Mouse (Mus musculus): ENCODE data around the gene Stom. TPM values are rescaled to one million over a fixed set of nuclear protein-coding genes. Genes with fewer than 3 reads are reported as not detected.
A peak's percentile ranks its signal among the peaks of the same experiment; 100 is the strongest.

Gene Stom
- total and polyA plus RNA-seq, 2 experiments = 34.2 to 42.4 TPM

DNA sequence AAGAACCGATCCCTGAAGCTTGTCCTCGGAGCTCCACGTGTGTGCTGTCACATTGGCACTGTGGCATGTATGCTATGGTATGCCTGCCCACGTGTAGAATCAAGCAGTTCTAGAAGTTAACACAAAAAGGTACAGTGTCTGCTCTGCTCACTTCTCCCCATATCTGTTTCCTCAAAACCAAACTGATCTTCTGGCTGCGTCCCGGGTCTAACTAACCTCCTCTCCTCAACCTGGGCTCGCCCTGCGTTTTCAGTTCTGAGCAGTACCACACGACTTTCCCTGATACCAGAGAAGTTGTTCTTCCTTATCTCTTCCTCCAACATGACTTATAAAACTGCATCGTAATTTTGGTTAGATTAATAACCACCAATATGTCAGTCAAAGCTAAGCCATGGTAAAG is 9.2 kb downstream of the Stom start:
- no peak for DNase-seq (ENCODE audit: extremely low read depth, low read depth, low spot score)
- Histone ChIP-seq H3K4me1 (ENCODE audit: control insufficient read depth, insufficient read depth, low read length) (peaks cover 7% of the 10 kb centered on the region), H3K9ac (ENCODE audit: low read depth, low read length) (no peak overlapping the region), H3K36me3 (ENCODE audit: control insufficient read depth, insufficient read depth, low read length) (peaks cover 12% of the 10 kb centered on the region; the same call in 1 of the 2 replicates), H3K79me2 (ENCODE audit: control insufficient read depth, insufficient read depth, low read length) (peaks cover 4% of the 10 kb centered on the region; the same call in 1 of the 2 replicates), H3K4me3 (ENCODE audit: insufficient read depth, low read depth, low read length) (no peak overlapping the region), H3K27me3 (ENCODE audit: control insufficient read depth, insufficient read depth, low read length) (no peaks in the 10 kb centered on the region), H3K27ac (replicated peaks; ENCODE audit: insufficient read depth, low read depth, low read length) (no peak overlapping the region)
- WGBS = 63% methylated on average over 10 of the region's 10 CpGs
- TF ChIP-seq CTCF (IDR thresholded peaks at IDR 0.05; ENCODE audit: low read depth, low read length) = no peak
- no peak for TF ChIP-seq POLR2A (IDR thresholded peaks at IDR 0.05; ENCODE audit: extremely low read depth, insufficient read depth, low read length)

- Histone ChIP-seq H3K27ac (replicated peaks; ENCODE audit: insufficient read depth, low read depth, low read length) (0 out of 2 replicates have a peak overlapping the region, but pooled peaks have one; percentile 10), H3K4me3 (ENCODE audit: insufficient read depth, low read depth, low read length) (no peak overlapping the region), H3K36me3 (ENCODE audit: control insufficient read depth, insufficient read depth, low read length) (peaks cover 12% of the 10 kb centered on the region; the same call in 1 of the 2 replicates), H3K79me2 (ENCODE audit: control insufficient read depth, insufficient read depth, low read length) (peaks cover under 1% of the 10 kb centered on the region; the same call in 1 of the 2 replicates), H3K27me3 (ENCODE audit: control insufficient read depth, insufficient read depth, low read length) (no peaks in the 10 kb centered on the region), H3K4me1 (ENCODE audit: control insufficient read depth, insufficient read depth, low read length) (peaks cover 7% of the 10 kb centered on the region), H3K9ac (ENCODE audit: low read depth, low read length) (no peak overlapping the region)
- 64% methylated on average over 1 of the region's 1 CpGs for WGBS
- TF ChIP-seq POLR2A (IDR thresholded peaks at IDR 0.05; ENCODE audit: extremely low read depth, insufficient read depth, low read length) (no peak), CTCF (IDR thresholded peaks at IDR 0.05; ENCODE audit: low read depth, low read length) (no peak)
- peak; percentile 18 for DNase-seq (ENCODE audit: extremely low read depth, low read depth, low spot score)
Observed at GRCm38 (mm10) chr2:35326931-35327330, 9.8 kb downstream of the Stom start.

DNA sequence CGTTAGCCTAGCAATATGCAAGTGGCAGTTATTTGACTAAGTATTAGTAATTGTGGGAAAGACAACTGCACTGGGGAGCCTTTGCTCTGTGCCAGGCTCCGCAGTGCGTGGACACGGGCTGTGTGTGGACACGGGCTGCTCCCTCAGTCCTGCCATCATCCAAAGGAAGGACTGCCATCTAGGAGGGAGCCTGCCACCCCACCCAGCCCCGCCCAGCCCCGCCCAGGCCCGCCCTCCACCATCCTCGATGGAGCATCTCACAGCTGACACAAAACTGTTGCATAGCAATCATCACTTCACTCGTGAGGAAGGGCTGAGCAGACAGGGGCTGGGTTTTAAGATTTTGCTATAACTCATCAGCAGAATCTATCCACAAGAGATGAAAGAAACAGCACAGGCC is 10.8 kb downstream of the Stom start:
- TF ChIP-seq CTCF (IDR thresholded peaks at IDR 0.05; ENCODE audit: low read depth, low read length) (no peak), POLR2A (IDR thresholded peaks at IDR 0.05; ENCODE audit: extremely low read depth, insufficient read depth, low read length) (no peak)

GRCm38 (mm10) chr2:35322404-35323164 is 14.2 kb downstream of the Stom start:
- peaks cover 2% of the 10 kb centered on the region for H3K4me1 ChIP-seq (ENCODE audit: control insufficient read depth, insufficient read depth, low read length)
- peaks cover 22% of the 10 kb centered on the region; the same call in 1 of the 2 replicates for H3K36me3 ChIP-seq (ENCODE audit: control insufficient read depth, insufficient read depth, low read length)
- TF ChIP-seq CTCF (IDR thresholded peaks at IDR 0.05; ENCODE audit: low read depth, low read length) (no peak), POLR2A (IDR thresholded peaks at IDR 0.05; ENCODE audit: extremely low read depth, insufficient read depth, low read length) (no peak)
- no peak overlapping the region for H3K4me3 ChIP-seq (ENCODE audit: insufficient read depth, low read depth, low read length)
- H3K9ac ChIP-seq (ENCODE audit: low read depth, low read length) = no peak overlapping the region
- H3K27ac ChIP-seq (replicated peaks; ENCODE audit: insufficient read depth, low read depth, low read length) = no peak overlapping the region
- H3K79me2 ChIP-seq (ENCODE audit: control insufficient read depth, insufficient read depth, low read length) = no peaks in the 10 kb centered on the region
- no peaks in the 10 kb centered on the region for H3K27me3 ChIP-seq (ENCODE audit: control insufficient read depth, insufficient read depth, low read length)
- WGBS = 80% methylated on average over 10 of the region's 10 CpGs
- DNase-seq (ENCODE audit: extremely low read depth, low read depth, low spot score) = no peak

More for the DNA sequence above, 10.8 kb downstream of the Stom start:
- Histone ChIP-seq H3K4me1 (ENCODE audit: control insufficient read depth, insufficient read depth, low read length) (peaks cover 7% of the 10 kb centered on the region), H3K9ac (ENCODE audit: low read depth, low read length) (no peak overlapping the region), H3K79me2 (ENCODE audit: control insufficient read depth, insufficient read depth, low read length) (no peaks in the 10 kb centered on the region), H3K27ac (replicated peaks; ENCODE audit: insufficient read depth, low read depth, low read length) (no peak overlapping the region), H3K4me3 (ENCODE audit: insufficient read depth, low read depth, low read length) (no peak overlapping the region), H3K36me3 (ENCODE audit: control insufficient read depth, insufficient read depth, low read length) (peaks cover 16% of the 10 kb centered on the region; the same call in 1 of the 2 replicates), H3K27me3 (ENCODE audit: control insufficient read depth, insufficient read depth, low read length) (no peaks in the 10 kb centered on the region)
- DNase-seq (ENCODE audit: extremely low read depth, low read depth, low spot score) = no peak
- WGBS = 88% methylated on average over 10 of the region's 10 CpGs

DNA sequence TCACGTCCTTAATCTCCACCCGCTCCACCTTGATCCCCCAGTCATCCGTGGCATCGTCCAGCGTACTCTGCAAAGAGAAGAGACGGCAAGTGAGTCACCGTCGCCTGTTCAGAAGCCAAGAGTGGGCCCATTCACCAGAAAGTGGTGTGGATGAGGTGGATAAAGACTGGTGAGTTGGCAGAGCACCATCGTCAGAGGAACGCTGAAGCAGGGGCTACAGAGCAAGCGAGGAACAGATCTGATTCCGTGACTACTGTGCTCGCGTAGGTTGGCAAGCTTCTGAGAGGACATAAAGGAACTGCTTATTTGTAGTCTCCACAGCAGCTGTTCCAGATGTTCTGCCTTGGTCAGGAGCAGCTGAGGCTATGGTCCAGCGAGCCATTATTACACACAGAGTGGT is 16.4 kb downstream of the Stom start:
- Histone ChIP-seq H3K27me3 (ENCODE audit: control insufficient read depth, insufficient read depth, low read length) (no peaks in the 10 kb centered on the region), H3K4me3 (ENCODE audit: insufficient read depth, low read depth, low read length) (no peak overlapping the region), H3K79me2 (ENCODE audit: control insufficient read depth, insufficient read depth, low read length) (no peaks in the 10 kb centered on the region), H3K27ac (replicated peaks; ENCODE audit: insufficient read depth, low read depth, low read length) (no peak overlapping the region), H3K36me3 (ENCODE audit: control insufficient read depth, insufficient read depth, low read length) (peaks cover 27% of the 10 kb centered on the region), H3K4me1 (ENCODE audit: control insufficient read depth, insufficient read depth, low read length) (no peaks in the 10 kb centered on the region), H3K9ac (ENCODE audit: low read depth, low read length) (no peak overlapping the region)
- DNase-seq (ENCODE audit: extremely low read depth, low read depth, low spot score) = no peak
- no peak for TF ChIP-seq POLR2A (IDR thresholded peaks at IDR 0.05; ENCODE audit: extremely low read depth, insufficient read depth, low read length)
- no peak for TF ChIP-seq CTCF (IDR thresholded peaks at IDR 0.05; ENCODE audit: low read depth, low read length)
- WGBS = 96% methylated on average over 15 of the region's 15 CpGs

DNA sequence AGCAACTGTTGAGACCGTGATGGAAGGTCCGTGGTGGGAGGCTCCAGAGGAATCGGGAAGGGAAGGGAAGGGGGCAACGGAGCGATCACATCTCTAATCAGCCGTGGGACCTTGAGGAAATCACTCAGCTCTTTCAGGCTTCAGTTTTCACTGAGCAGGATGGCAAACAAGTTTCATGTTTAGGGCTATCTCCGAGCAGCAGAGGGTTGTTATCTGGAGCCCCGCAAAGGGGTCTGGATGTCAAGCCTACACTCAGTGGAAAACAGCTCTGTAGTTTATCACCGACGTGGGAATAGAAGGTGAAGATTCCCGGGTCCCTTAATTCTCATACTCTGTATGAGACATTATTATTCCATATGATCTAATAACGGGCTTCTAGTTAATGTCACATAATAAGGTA is 18.4 kb downstream of the Stom start:
- no peak overlapping the region for H3K9ac ChIP-seq (ENCODE audit: low read depth, low read length)

More for the DNA sequence above, 18.4 kb downstream of the Stom start:
- Histone ChIP-seq H3K79me2 (ENCODE audit: control insufficient read depth, insufficient read depth, low read length) (no peaks in the 10 kb centered on the region), H3K4me3 (ENCODE audit: insufficient read depth, low read depth, low read length) (no peak overlapping the region), H3K4me1 (ENCODE audit: control insufficient read depth, insufficient read depth, low read length) (no peaks in the 10 kb centered on the region), H3K27me3 (ENCODE audit: control insufficient read depth, insufficient read depth, low read length) (no peaks in the 10 kb centered on the region), H3K27ac (replicated peaks; ENCODE audit: insufficient read depth, low read depth, low read length) (no peak overlapping the region), H3K36me3 (ENCODE audit: control insufficient read depth, insufficient read depth, low read length) (peaks cover 28% of the 10 kb centered on the region)
- WGBS = 86% methylated on average over 12 of the region's 12 CpGs
- TF ChIP-seq POLR2A (IDR thresholded peaks at IDR 0.05; ENCODE audit: extremely low read depth, insufficient read depth, low read length) (no peak), CTCF (IDR thresholded peaks at IDR 0.05; ENCODE audit: low read depth, low read length) (no peak)
- DNase-seq (ENCODE audit: extremely low read depth, low read depth, low spot score) = no peak
